Mouse (Mus musculus) heart, postnatal 0 days (tissue): ENCODE results near the gene Fcho1.

Experiments used
- CTCF ChIP-seq: IDR thresholded peaks from 2 replicates; pipeline ENCODE4 v1.5.1; 2016; ENCODE audit warnings: antibody characterized with exemption, control low read depth, low read depth
- EP300 ChIP-seq: IDR thresholded peaks from 2 replicates; pipeline ENCODE4 v1.6.1; 2016; ENCODE audit warnings: antibody characterized with exemption, low read depth

GRCm38 (mm10) chr8:71717096-71717495, 8.4 kb downstream of the Fcho1 start:
- TF ChIP-seq EP300 (no peak), CTCF (no peak)
